Mouse (Mus musculus): ENCODE measurements around the gene Cnnm2.

DNA sequence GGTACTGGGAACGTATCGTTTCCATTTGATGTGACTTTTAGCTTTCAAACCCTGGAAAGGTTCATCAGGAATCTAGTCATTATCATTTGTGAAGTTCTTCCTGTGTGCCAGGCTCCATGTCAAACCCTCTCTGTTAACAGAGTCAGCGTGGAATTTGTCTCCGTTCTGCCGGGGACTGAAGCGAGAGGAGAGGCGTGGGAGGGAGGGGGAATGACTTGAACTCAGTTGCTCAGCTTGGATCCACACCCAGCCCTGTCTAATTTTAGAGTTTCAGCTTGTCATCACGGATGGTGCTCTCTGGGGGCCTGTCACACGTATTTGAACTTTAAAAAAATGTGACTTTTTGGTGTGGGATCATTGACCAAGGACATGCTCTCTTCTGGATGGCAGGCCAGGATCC lies 70.0 kb downstream of the Cnnm2 start:
- no peak for TF ChIP-seq CTCF (IDR thresholded peaks at IDR 0.05; ENCODE audit: low read depth)
- TF ChIP-seq EP300 (optimal IDR thresholded peaks at IDR 0.05): no peak

Measured in stomach, postnatal 0 days (tissue).